Mouse (Mus musculus): ENCODE measurements around the gene Gm13101.
"Not testable (repeated sequence)": the region's sequence is repeated elsewhere in the genome, so short reads cannot be mapped to it uniquely, and the experiment has no call there.

Gene Gm13101

DNA sequence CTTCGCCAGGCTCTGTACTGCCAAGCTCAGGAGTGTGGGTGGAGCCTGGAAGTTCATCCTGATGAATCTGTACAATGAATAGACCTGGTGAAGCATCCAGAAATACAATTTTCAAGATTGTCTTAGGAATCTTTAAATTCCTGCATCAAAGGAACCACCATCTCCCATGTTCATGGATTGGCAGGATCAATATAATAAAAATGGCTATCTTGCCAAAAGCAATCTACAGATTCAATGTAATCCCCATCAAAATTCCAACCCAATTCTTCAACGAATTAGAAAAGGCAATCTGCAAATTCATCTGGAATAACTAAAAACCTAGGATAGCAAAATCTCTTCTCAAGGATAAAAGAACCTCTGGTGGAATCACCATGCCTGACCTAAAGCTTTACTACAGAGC, at the start of gene Gm13101:
Gm13101 (minus strand) TSS at position 101 of the 400 bp plus-strand sequence.
- DNase-seq (ENCODE audit: low spot score in 2 of 2), result not testable (repeated sequence)

DNA sequence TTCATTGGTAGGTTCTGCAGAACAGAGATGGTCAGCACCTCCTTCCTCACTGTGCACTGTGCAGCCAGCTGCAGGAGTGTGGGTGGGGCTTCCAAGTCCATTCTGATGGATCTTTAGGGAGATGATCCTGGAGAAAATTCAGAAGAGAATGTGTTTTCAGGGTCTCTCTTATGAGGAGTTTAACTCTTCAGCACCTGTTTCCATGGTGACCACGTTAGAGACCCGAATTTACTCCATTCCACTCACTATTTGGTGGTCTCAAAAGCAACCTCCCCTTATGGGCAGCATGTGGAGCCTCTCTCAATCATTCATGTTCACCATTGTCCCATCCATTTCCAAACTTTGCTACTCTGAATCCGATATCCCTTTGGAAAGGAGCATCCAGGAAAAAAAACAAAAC, 27.5 kb upstream of the Gm13101 start, which contains the start of gene Pramef17:
Pramef17 (minus strand) TSS at position 101 of the 400 bp plus-strand sequence.
- DNase-seq (ENCODE audit: low spot score in 2 of 2), result not testable (repeated sequence)

DNA sequence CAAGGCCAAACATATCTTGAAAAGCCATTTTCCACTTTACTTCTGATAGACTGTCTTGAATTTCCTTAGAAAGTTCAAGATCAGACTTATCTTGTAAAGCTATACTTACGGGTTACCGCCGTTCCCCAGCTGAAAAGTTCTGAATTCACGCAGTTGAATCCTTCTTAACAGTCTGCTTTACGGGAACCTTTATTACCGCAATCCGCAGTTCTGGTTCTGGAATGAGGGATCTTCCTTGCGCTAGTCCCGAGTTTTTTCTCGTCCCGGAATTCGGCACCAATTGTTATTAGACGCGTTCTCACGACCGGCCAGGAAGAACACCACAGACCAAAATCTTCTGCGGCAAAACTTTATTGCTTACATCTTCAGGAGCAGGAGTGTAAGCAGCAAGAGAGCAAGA, 21.4 kb upstream of the Gm13101 start:
- peak; percentile 64 to 66 for DNase-seq (ENCODE audit: low spot score in 2 of 2)

DNA sequence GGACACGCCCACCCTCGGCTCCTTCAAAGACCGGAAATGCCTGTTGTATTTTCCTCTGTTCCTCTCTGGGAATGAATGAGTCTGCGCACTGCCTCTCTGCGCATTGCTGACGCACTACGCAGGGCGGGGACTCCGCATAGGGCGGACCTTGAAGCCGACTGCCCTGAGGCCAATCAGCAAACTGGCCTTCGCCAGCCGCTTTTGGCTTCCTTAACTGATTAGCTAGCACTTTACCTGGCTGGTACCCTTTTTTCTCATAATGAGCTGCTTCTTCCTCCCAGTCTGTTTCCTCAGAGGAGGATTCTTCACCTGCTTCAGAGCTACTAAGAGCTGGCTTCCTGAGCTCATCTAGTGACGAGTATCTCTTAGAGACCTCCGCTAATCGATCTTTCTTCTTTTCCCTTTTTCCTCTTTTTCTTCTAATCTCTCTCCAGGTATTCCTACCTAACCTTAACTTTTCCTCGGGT, 20.8 kb upstream of the Gm13101 start:
- peak; percentile 44 to 62 for DNase-seq (ENCODE audit: low spot score in 2 of 2)

DNA sequence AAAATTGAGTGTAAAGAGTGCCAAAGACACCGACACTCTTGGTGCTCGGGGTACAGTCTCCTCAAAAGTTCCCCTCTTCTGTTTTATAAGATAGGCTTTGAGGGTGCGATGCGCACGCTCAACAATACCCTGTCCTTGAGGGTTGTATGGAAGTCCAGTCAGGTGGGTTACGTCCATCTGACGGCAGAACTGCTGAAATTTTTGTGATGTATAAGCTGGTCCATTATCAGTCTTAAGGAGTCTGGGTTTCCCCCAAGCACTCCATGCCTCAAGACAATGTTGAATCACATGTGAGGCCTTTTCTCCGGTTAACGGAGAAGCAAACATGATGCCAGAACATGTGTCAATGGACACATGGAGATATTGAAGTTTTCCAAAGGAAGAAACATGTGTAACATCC, 19.0 kb upstream of the Gm13101 start:
- DNase-seq (ENCODE audit: low spot score in 2 of 2), result peak; percentile 14 to 17

DNA sequence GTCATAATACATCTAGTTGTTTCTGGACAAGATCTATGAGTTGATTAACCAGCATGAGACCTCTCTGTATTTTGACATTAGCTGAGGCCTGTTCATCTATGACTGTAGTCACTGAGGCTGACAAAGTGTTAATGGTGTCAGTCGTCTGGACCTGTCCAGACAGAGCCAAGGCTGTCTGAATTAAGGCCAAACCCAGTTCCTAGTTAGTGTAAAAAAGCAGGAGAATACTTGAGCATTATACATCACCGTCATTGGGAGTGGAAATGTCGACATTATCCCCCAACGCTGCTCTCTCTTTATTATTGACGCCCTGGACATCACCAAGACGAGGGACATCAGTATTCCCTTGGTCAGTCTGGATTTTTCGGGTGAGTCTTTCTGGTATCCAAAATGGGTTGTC, 18.4 kb upstream of the Gm13101 start:
- DNase-seq (ENCODE audit: low spot score in 2 of 2), result peak; percentile 4 to 10

DNA sequence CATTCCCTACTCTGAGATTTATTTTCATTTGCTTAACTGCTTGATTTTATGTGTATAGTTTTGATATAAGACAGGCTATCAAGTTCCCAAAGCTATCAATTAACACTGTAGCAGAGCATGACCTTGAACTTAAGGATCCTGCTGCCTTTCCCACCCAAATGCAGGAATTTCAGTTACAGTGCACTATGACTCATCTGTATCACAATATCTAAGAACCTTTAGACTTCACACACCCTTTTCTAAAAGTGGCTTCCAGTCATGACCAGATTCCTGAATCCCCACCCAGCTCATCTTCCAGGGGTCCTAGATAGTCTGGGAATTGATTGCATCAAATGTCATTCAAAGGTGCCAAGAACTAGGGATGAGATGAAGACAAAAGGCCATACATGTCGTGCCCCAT, 16.7 kb upstream of the Gm13101 start:
- not testable (repeated sequence) for DNase-seq (ENCODE audit: low spot score in 2 of 2)

DNA sequence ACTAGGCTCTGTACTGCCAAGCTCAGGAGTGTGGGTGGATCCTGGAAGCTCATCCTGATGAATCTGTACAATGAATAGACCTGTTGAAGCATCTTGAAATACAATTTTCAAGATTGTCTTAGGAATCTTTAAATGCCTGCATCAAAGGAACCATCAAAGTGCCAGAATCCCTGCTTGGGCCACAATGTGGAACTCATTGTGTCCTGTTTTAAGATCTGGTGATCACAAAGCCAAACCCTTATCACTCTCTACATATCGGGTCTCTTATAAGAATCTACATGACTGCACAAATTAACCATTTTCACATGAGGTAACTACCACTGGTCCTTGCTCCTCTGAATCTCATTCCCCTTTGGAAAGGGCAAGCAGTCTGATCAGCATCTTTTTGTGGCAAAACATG, 15.8 kb downstream of the Gm13101 start, which contains the start of gene Pramef25:
Pramef25 (minus strand) TSS at position 101 of the 400 bp plus-strand sequence.
- DNase-seq (ENCODE audit: low spot score in 2 of 2), result not testable (repeated sequence)
